9 mouse cellular contexts compared by ENCODE assay signal in the genomic region with DNA sequence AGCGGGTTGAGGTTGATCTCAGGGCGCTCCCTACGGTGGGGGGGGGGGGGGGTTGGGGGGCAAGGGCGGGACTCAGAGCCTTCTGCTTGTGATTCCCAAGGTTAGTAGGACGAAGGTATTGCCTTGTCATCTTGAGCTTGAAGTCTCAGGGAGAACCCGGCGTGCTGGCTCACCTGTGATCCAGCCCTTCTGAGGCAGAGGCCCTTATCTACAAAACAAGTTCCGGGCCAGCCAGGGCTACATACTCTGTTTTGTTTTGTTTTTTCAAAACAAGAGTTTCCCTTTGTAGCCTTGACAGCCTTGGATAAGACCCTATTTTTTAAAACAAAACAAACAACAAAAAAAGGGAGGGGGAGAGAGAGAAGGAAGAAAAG. TPM values are rescaled to one million over a fixed set of nuclear protein-coding genes. Genes with fewer than 3 reads are reported as not detected.
DNase-seq lines count a peak whose midpoint lies in the region; ATAC-seq and TF ChIP-seq lines count a peak whose summit lies in the region.
"Had no signal": no experiment of that assay in that cellular context is flagged by ENCODE, and none has a peak within 500 bp of the region (broad histone marks: within the 10 kb centered on the region; RNA-seq: fewer than 3 reads in every experiment).

No protein-coding gene starts in this region.

- H3K27ac ChIP-seq in heart, embryonic 16.5 days (ENCODE audit: low read length) = no peak overlapping the region; the same call in 1 of the 2 replicates
- H3K27ac ChIP-seq in MEL (ENCODE audit: control insufficient read depth, low read depth, low read length) (peak overlapping the region; percentile 38; the same call in 1 of the 2 replicates), macrophage (no peak overlapping the region)
- H3K27ac ChIP-seq in forebrain, embryonic 16.5 days (ENCODE audit: low read length) = 0 out of 2 replicates have a peak overlapping the region, but pooled peaks have one; percentile 3

- H3K36me3 ChIP-seq in heart, embryonic 16.5 days (ENCODE audit: control insufficient read depth, insufficient read depth) = no peaks in the 10 kb centered on the region
- H3K36me3 ChIP-seq in MEL (ENCODE audit: control insufficient read depth in 1 of 2, insufficient read depth in 2 of 2, low read length in 2 of 2) (peaks cover 0 to 5% of the 10 kb centered on the region in 2 experiments; a peak in 3 of 4 replicates), macrophage (ENCODE audit: inconsistent target) (no peaks in the 10 kb centered on the region)
- no peaks in the 10 kb centered on the region for H3K36me3 ChIP-seq in forebrain, embryonic 16.5 days (ENCODE audit: control insufficient read depth, insufficient read depth)

- peak overlapping the region; percentile 78 for H3K4me3 ChIP-seq in heart, embryonic 16.5 days (ENCODE audit: low read length)
- H3K4me3 ChIP-seq in MEL (ENCODE audit: control insufficient read depth in 1 of 2, insufficient read depth in 1 of 2, low read depth in 2 of 2, low read length in 2 of 2) (peak overlapping the region; percentile 59 to 66), macrophage (ENCODE audit: inconsistent target) (peak overlapping the region; percentile 32)
- peak overlapping the region; percentile 60 for H3K4me3 ChIP-seq in forebrain, embryonic 16.5 days (replicated peaks; ENCODE audit: low read length)

- TF ChIP-seq CTCF in MEL (IDR thresholded peaks at IDR 0.05 in 2 of 3, conservative IDR thresholded peaks at IDR 0.05 in 1 of 3; ENCODE audit: control insufficient read depth in 1 of 3, insufficient read depth in 1 of 3, low read depth in 2 of 3, low read length in 3 of 3, poor library complexity in 1 of 3, severe bottlenecking in 1 of 3) = no peak

- peaks cover 6% of the 10 kb centered on the region; the same call in 1 of the 2 replicates for H3K79me2 ChIP-seq in MEL (ENCODE audit: control insufficient read depth, insufficient read depth, low read length, poor library complexity)
- H3K79me2 ChIP-seq in macrophage (ENCODE audit: inconsistent target) = no peaks in the 10 kb centered on the region

- ATAC-seq in heart, embryonic 16.5 days (replicated peaks; ENCODE audit: extremely low read depth, insufficient read depth, low FRiP score) = no peak
- no peak for ATAC-seq in forebrain, embryonic 16.5 days

- peaks cover 6% of the 10 kb centered on the region; the same call in 1 of the 2 replicates for H3K4me1 ChIP-seq in heart, embryonic 16.5 days (ENCODE audit: control insufficient read depth, insufficient read depth, low read length)
- H3K4me1 ChIP-seq in MEL (ENCODE audit: control insufficient read depth in 1 of 2, insufficient read depth in 2 of 2, low read length in 2 of 2) = peaks cover 0 to 11% of the 10 kb centered on the region in 2 experiments; a peak in 2 of 4 replicates
- H3K4me1 ChIP-seq in forebrain, embryonic 16.5 days (replicated peaks; ENCODE audit: control insufficient read depth, insufficient read depth, low read length) = peaks cover 12% of the 10 kb centered on the region

- no peak for DNase-seq in heart, postnatal 4 days
- no peak for DNase-seq in MEL (ENCODE audit: low read depth, low spot score)
- DNase-seq in urinary bladder, postnatal 14 days (ENCODE audit: low spot score) = no peak
- no peak for DNase-seq in adrenal gland, postnatal 4 days (ENCODE audit: low spot score in 2 of 2)
- DNase-seq in adrenal gland, adult 2 months = no peak

- 3% methylated on average over 7 of the region's 8 CpGs for WGBS in heart, embryonic 16.5 days
- WGBS in forebrain, embryonic 16.5 days = under 1% methylated on average over 8 of the region's 8 CpGs
- 2% methylated on average over 8 of the region's 8 CpGs for WGBS in macrophage (ENCODE audit: missing documents)

- H3K27me3 ChIP-seq in heart, embryonic 16.5 days (ENCODE audit: control insufficient read depth, insufficient read depth, low read length) = no peaks in the 10 kb centered on the region
- H3K27me3 ChIP-seq in MEL (ENCODE audit: control insufficient read depth in 1 of 2, insufficient read depth in 2 of 2, low read length in 2 of 2) = no peaks in the 10 kb centered on the region
- no peaks in the 10 kb centered on the region for H3K27me3 ChIP-seq in forebrain, embryonic 16.5 days (replicated peaks; ENCODE audit: control insufficient read depth, insufficient read depth, low read length)

- no peaks in the 10 kb centered on the region for H3K9me3 ChIP-seq in heart, embryonic 16.5 days (replicated peaks; ENCODE audit: control insufficient read depth, low read length)
- H3K9me3 ChIP-seq in MEL (replicated peaks; ENCODE audit: insufficient read depth, low read length) = no peaks in the 10 kb centered on the region
- H3K9me3 ChIP-seq in forebrain, embryonic 16.5 days (ENCODE audit: control insufficient read depth, low read length) = no peaks in the 10 kb centered on the region

- H3K4me2 ChIP-seq in heart, embryonic 16.5 days (ENCODE audit: low read depth, low read length) = peak overlapping the region; percentile 100
- H3K4me2 ChIP-seq in forebrain, embryonic 16.5 days (ENCODE audit: low read length) = peak overlapping the region; percentile 90

- TF ChIP-seq POLR2A in MEL (IDR thresholded peaks at IDR 0.05; ENCODE audit: control insufficient read depth in 1 of 2, insufficient read depth in 1 of 2, low read depth in 1 of 2, low read length in 2 of 2, poor library complexity in 1 of 2) = no peak

- peak overlapping the region; percentile 59 for H3K9ac ChIP-seq in heart, embryonic 16.5 days (ENCODE audit: low read length)
- H3K9ac ChIP-seq in MEL (ENCODE audit: control insufficient read depth, low read depth, low read length, poor library complexity, severe bottlenecking) = peak overlapping the region; percentile 76
- peak overlapping the region; percentile 12; the same call in 1 of the 2 replicates for H3K9ac ChIP-seq in forebrain, embryonic 16.5 days (replicated peaks; ENCODE audit: low read depth, low read length)

- no peak for TF ChIP-seq RAD21 in MEL (IDR thresholded peaks at IDR 0.05; ENCODE audit: low read depth, low read length)

- no peak for TF ChIP-seq EP300 in MEL (IDR thresholded peaks at IDR 0.05; ENCODE audit: low read depth in 1 of 2, low read length in 2 of 2)

RNA-seq across cellular contexts. Expression of gene Pmm1, which starts 0.3 kb away (rescaled TPM):
- polyA plus RNA-seq in heart, embryonic 16.5 days (2015; fragmentation: Nextera tagmentation; extraction: Ambion mirVana) = 22.4 and 24.3 TPM in 2 replicates
- 10 to 100 TPM; 21.1 to 22.2 TPM for total RNA-seq in heart, postnatal 4 days (2021)
- 72.7 and 77.5 TPM in 2 replicates for total RNA-seq in MEL (2012; rRNA removed)
- polyA plus RNA-seq in MEL (2012; ENCODE audit: insufficient read depth in 1 of 2, insufficient read length in 2 of 2, low read depth in 1 of 2, low replicate concordance in 2 of 2, missing spikeins in 1 of 2) (100 to 1,000 TPM in 1 of 2 experiments, not detected in 1; 111 TPM), macrophage (2018) (10.2 to 15.5 TPM (median 14.8 TPM) in 3 replicates)
- 89.9 and 100 TPM in 2 replicates for polyA plus RNA-seq in forebrain, embryonic 16.5 days (2015; fragmentation: Nextera tagmentation; extraction: Ambion mirVana)
- 10 to 100 TPM in 12 of 26 experiments, 1 to 10 TPM in 12, not detected in 2; 1.3 to 25.0 (median 10.0) TPM for total RNA-seq in macrophage (2018; cell fraction: chromatin; rRNA removed)
- 10 to 100 TPM in 21 of 26 experiments, 1 to 10 TPM in 5; 7.1 to 21.4 (median 13.6) TPM for total RNA-seq in macrophage (2018; cell fraction: cytosol; rRNA removed)
- total RNA-seq in macrophage (2018; cell fraction: nucleus; rRNA removed) = 10 to 100 TPM in 5 of 26 experiments, 1 to 10 TPM in 21; 2.8 to 13.7 (median 5.3) TPM
- 100 to 1,000 TPM in 1 of 2 experiments, 10 to 100 TPM in 1; 94.6 to 101 TPM for total RNA-seq in adrenal gland, postnatal 4 days (2021)
- total RNA-seq in adrenal gland, adult 2 months (2021) = 10 to 100 TPM; 70.6 to 74.8 TPM
- 114 and 118 TPM in 2 replicates for polyA plus RNA-seq in adrenal gland, adult 2 months (2012; rRNA removed)

RNA-seq across cellular contexts. Expression of gene 1700029P11Rik, which starts 19.3 kb away (rescaled TPM):
- not detected in 2 replicates for polyA plus RNA-seq in heart, embryonic 16.5 days (2015; fragmentation: Nextera tagmentation; extraction: Ambion mirVana)
- not detected for total RNA-seq in heart, postnatal 4 days (2021)
- not detected in 2 replicates for total RNA-seq in MEL (2012; rRNA removed)
- under 1 TPM in 1 of 2 experiments, not detected in 1; 0.07 TPM for polyA plus RNA-seq in MEL (2012; ENCODE audit: insufficient read depth in 1 of 2, insufficient read length in 2 of 2, low read depth in 1 of 2, low replicate concordance in 2 of 2, missing spikeins in 1 of 2)
- polyA plus RNA-seq in forebrain, embryonic 16.5 days (2015; fragmentation: Nextera tagmentation; extraction: Ambion mirVana) = not detected in 2 replicates
- total RNA-seq in macrophage (2018; cell fraction: chromatin; rRNA removed) = not detected
- total RNA-seq in macrophage (2018; cell fraction: cytosol; rRNA removed) = not detected
- total RNA-seq in macrophage (2018; cell fraction: nucleus; rRNA removed) = not detected
- polyA plus RNA-seq in macrophage (2018) = not detected in 3 replicates
- total RNA-seq in adrenal gland, postnatal 4 days (2021) = not detected
- not detected for total RNA-seq in adrenal gland, adult 2 months (2021)
- polyA plus RNA-seq in adrenal gland, adult 2 months (2012; rRNA removed) = not detected in 2 replicates
- total RNA-seq: neutrophil, adult 5-6 weeks had no signal

RNA-seq across cellular contexts. Expression of gene Csdc2, which starts 24.5 kb away (rescaled TPM):
- 5.4 and 6.1 TPM in 2 replicates for polyA plus RNA-seq in heart, embryonic 16.5 days (2015; fragmentation: Nextera tagmentation; extraction: Ambion mirVana)
- total RNA-seq in heart, postnatal 4 days (2021) = 1 to 10 TPM; 6.3 to 8.8 TPM
- total RNA-seq in MEL (2012; rRNA removed) = not detected in 2 replicates
- polyA plus RNA-seq in MEL (2012; ENCODE audit: insufficient read depth in 1 of 2, insufficient read length in 2 of 2, low read depth in 1 of 2, low replicate concordance in 2 of 2, missing spikeins in 1 of 2) (not detected), macrophage (2018) (0.10 TPM in 1 of 3 replicates, not detected in the others)
- polyA plus RNA-seq in forebrain, embryonic 16.5 days (2015; fragmentation: Nextera tagmentation; extraction: Ambion mirVana) = 133 and 182 TPM in 2 replicates
- under 1 TPM in 1 of 26 experiments, not detected in 25; 0.63 TPM for total RNA-seq in macrophage (2018; cell fraction: chromatin; rRNA removed)
- under 1 TPM in 13 of 26 experiments, not detected in 13; 0.04 to 0.22 (median 0.09) TPM for total RNA-seq in macrophage (2018; cell fraction: cytosol; rRNA removed)
- under 1 TPM in 1 of 26 experiments, not detected in 25; 0.77 TPM for total RNA-seq in macrophage (2018; cell fraction: nucleus; rRNA removed)
- total RNA-seq in adrenal gland, postnatal 4 days (2021) = 10 to 100 TPM; 52.8 to 55.7 TPM
- total RNA-seq in adrenal gland, adult 2 months (2021) = 10 to 100 TPM; 10.1 to 19.5 TPM
- 33.6 and 50.1 TPM in 2 replicates for polyA plus RNA-seq in adrenal gland, adult 2 months (2012; rRNA removed)
- total RNA-seq: neutrophil, adult 5-6 weeks had no signal

RNA-seq across cellular contexts. Expression of gene Xrcc6, which starts 26.6 kb away (rescaled TPM):
- 76.8 and 113 TPM in 2 replicates for polyA plus RNA-seq in heart, embryonic 16.5 days (2015; fragmentation: Nextera tagmentation; extraction: Ambion mirVana)
- total RNA-seq in heart, postnatal 4 days (2021) = 10 to 100 TPM; 26.6 to 27.4 TPM
- 90.3 and 108 TPM in 2 replicates for total RNA-seq in MEL (2012; rRNA removed)
- polyA plus RNA-seq in MEL (2012; ENCODE audit: insufficient read depth in 1 of 2, insufficient read length in 2 of 2, low read depth in 1 of 2, low replicate concordance in 2 of 2, missing spikeins in 1 of 2) (100 to 1,000 TPM in 1 of 2 experiments, not detected in 1; 108 TPM), macrophage (2018) (8.4 to 21.0 TPM (median 15.0 TPM) in 3 replicates)
- polyA plus RNA-seq in forebrain, embryonic 16.5 days (2015; fragmentation: Nextera tagmentation; extraction: Ambion mirVana) = 63.0 and 63.1 TPM in 2 replicates
- total RNA-seq in macrophage (2018; cell fraction: chromatin; rRNA removed) = 10 to 100 TPM in 12 of 26 experiments, 1 to 10 TPM in 14; 1.0 to 32.7 (median 8.5) TPM
- 10 to 100 TPM in 10 of 26 experiments, 1 to 10 TPM in 16; 7.0 to 13.8 (median 9.6) TPM for total RNA-seq in macrophage (2018; cell fraction: cytosol; rRNA removed)
- 10 to 100 TPM in 9 of 26 experiments, 1 to 10 TPM in 17; 2.2 to 30.8 (median 7.9) TPM for total RNA-seq in macrophage (2018; cell fraction: nucleus; rRNA removed)
- total RNA-seq in adrenal gland, postnatal 4 days (2021) = 10 to 100 TPM; 89.4 to 92.6 TPM
- total RNA-seq in adrenal gland, adult 2 months (2021) = 10 to 100 TPM; 73.2 to 87.0 TPM
- polyA plus RNA-seq in adrenal gland, adult 2 months (2012; rRNA removed) = 23.8 and 27.6 TPM in 2 replicates

RNA-seq across cellular contexts. Expression of gene Polr3h, which starts 35.0 kb away (rescaled TPM):
- polyA plus RNA-seq in heart, embryonic 16.5 days (2015; fragmentation: Nextera tagmentation; extraction: Ambion mirVana) = 157 and 161 TPM in 2 replicates
- 1 to 10 TPM; 7.9 to 9.1 TPM for total RNA-seq in heart, postnatal 4 days (2021)
- total RNA-seq in MEL (2012; rRNA removed) = 87.9 and 109 TPM in 2 replicates
- polyA plus RNA-seq in MEL (2012; ENCODE audit: insufficient read depth in 1 of 2, insufficient read length in 2 of 2, low read depth in 1 of 2, low replicate concordance in 2 of 2, missing spikeins in 1 of 2) = 100 to 1,000 TPM in 1 of 2 experiments, not detected in 1; 304 TPM
- polyA plus RNA-seq in forebrain, embryonic 16.5 days (2015; fragmentation: Nextera tagmentation; extraction: Ambion mirVana) = 93.8 and 103 TPM in 2 replicates
- total RNA-seq in macrophage (2018; cell fraction: chromatin; rRNA removed) = 10 to 100 TPM in 12 of 26 experiments, 1 to 10 TPM in 14; 1.5 to 34.2 (median 9.7) TPM
- 1 to 10 TPM; 3.3 to 8.3 (median 5.7) TPM for total RNA-seq in macrophage (2018; cell fraction: cytosol; rRNA removed)
- 10 to 100 TPM in 7 of 26 experiments, 1 to 10 TPM in 19; 2.0 to 23.5 (median 7.9) TPM for total RNA-seq in macrophage (2018; cell fraction: nucleus; rRNA removed)
- 4.7 to 14.4 TPM (median 4.7 TPM) in 3 replicates for polyA plus RNA-seq in macrophage (2018)
- 10 to 100 TPM; 25.3 to 27.9 TPM for total RNA-seq in adrenal gland, postnatal 4 days (2021)
- total RNA-seq in adrenal gland, adult 2 months (2021) = 10 to 100 TPM; 15.6 to 34.4 TPM
- polyA plus RNA-seq in adrenal gland, adult 2 months (2012; rRNA removed) = 16.7 and 17.5 TPM in 2 replicates

Comparison
In these comparisons a context has a peak if more than half of its experiments do, and no peak if none do; other contexts are left out.
1. H3K27ac ChIP-seq: peak in MEL (single experiment) and forebrain, embryonic 16.5 days (single experiment); none in heart, embryonic 16.5 days (single experiment) and macrophage (single experiment).
2. H3K9ac ChIP-seq: peak in every context shown above with its lines; median percentile 76 in MEL; 59 in heart, embryonic 16.5 days; 12 in forebrain, embryonic 16.5 days.
3. Peak in every context shown above with its lines, with median percentiles within 50 percentile points of each other: H3K4me3 ChIP-seq.